Mouse (Mus musculus) large intestine, adult 2 months (tissue): ENCODE results near the gene Tmem135. TPM values are rescaled to one million over a fixed set of nuclear protein-coding genes. Genes with fewer than 3 reads are reported as not detected.

Experiments used
- DNase-seq: peaks from one replicate; pipeline ENCODE4 v3.0.0-alpha.2; 2012; ENCODE audit warnings: low read depth, low spot score
- WGBS: fragments of 180-500 bp; shearing (Covaris S2); methylation state at CpG from one replicate; pipeline ENCODE4 v1.1.7; 2018; 5-methylcytosine and 5-hydroxymethylcytosine counted together
- polyA plus RNA-seq: library from polyadenylated mRNA; depleted of rRNA; stranded (reverse); fragments of >200 nt; gene quantifications from 2 replicates; pipeline ENCODE4 v1.2.3, GENCODE M21; 2012

Gene Tmem135
- polyA plus RNA-seq, 1 experiment = 7.5 TPM

- WGBS = 54% methylated on average over 3 of the region's 3 CpGs
- DNase-seq = no peak
Measured at GRCm38 (mm10) chr7:89418917-89419679, 15.1 kb upstream of the Tmem135 start.

DNA sequence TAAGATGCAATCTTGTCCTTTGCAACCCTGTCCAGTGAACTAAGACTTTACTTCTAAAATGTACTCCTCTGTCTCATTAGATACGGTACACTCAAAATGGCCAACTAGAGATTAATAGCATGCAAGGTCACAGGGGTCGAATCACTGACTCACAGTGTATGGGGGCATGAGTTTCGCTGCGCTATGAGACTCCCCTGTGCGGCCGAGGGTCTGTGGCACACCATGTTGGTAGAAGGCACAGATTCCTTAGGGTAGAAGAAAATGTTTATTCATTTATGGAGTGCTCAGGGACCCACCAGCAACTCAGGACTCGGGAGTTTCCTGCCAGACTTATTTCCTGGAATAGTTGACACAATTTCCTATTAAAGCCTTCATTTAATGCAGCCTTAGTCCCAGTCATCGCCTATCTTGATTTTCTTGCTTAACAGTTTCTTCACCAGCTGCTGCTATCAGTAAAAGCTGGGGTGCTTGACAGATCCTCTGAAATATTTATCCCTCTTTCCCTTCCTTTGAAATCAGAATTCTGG is 14.2 kb upstream of the Tmem135 start:
- 74% methylated on average over 8 of the region's 8 CpGs for WGBS

DNA sequence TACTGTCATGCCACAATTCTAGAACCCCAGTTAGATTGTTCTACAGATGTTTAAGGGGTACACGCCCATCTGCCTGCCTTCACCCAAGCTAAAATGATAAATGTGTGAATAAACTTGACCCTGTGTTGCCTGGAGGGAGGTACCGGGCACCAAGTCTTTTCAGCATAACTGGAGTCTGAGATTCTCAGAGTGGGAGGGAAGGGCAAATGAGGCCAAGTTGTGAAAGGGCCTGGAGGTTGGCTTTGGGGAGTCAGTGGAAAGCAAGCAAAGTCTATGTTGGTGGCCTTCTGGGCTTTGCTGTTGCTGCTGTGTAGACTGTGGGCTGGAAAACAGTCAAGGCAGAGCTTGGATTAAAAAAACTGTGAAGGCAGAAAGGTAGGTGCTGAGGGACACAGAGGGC is 13.7 kb upstream of the Tmem135 start:
- WGBS = 84% methylated on average over 2 of the region's 2 CpGs
- DNase-seq = no peak

More for the DNA sequence above, 14.2 kb upstream of the Tmem135 start:
- no peak for DNase-seq

- WGBS = 82% methylated on average over 4 of the region's 4 CpGs
- no peak for DNase-seq
Measured at GRCm38 (mm10) chr7:89416027-89416426, 12.0 kb upstream of the Tmem135 start.

DNA sequence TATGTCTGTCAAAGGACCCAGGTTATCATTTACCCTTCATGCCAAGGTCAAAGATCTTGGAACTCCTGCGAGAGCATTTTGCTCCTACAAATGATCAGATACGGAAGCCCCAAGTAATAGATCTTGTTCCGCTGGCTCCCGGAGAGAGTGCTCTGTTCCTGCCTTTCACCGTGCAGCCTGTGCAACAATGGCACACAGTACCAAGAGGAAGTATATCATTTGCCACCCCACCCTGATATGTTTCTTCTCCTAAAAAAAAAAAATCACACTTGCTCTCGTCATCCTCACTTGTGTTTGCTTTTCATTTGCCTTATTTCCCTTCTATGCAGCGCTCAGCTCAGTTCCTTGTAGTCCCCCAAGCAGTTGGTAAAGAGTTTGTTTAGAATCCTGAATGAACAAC is 8.1 kb upstream of the Tmem135 start:
- 40% methylated on average over 7 of the region's 7 CpGs for WGBS
- DNase-seq = no peak

- DNase-seq = no peak
- WGBS = 21% methylated on average over 3 of the region's 3 CpGs
Measured at GRCm38 (mm10) chr7:89411346-89411745, 7.3 kb upstream of the Tmem135 start.

DNA sequence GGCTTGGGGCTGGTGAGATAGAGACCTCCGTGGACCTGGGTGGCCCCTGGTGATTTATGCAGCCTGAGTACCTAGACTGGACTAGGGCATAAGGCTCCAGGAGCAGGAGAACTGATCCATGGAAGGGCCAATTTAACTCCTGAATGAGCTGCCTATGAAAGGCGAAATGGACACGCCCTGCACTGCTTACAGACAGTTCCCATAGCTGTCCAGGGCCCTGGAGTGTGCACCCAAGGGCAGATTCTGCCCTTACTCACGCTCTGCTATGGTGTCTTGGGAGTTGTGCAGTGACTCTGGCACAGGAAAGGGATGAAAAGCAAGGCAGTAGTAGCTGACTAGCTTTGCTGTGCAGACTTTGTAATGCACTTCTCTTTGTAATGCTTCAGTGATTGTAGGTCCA is 6.3 kb upstream of the Tmem135 start:
- DNase-seq = no peak
- WGBS = 50% methylated on average over 4 of the region's 4 CpGs

DNA sequence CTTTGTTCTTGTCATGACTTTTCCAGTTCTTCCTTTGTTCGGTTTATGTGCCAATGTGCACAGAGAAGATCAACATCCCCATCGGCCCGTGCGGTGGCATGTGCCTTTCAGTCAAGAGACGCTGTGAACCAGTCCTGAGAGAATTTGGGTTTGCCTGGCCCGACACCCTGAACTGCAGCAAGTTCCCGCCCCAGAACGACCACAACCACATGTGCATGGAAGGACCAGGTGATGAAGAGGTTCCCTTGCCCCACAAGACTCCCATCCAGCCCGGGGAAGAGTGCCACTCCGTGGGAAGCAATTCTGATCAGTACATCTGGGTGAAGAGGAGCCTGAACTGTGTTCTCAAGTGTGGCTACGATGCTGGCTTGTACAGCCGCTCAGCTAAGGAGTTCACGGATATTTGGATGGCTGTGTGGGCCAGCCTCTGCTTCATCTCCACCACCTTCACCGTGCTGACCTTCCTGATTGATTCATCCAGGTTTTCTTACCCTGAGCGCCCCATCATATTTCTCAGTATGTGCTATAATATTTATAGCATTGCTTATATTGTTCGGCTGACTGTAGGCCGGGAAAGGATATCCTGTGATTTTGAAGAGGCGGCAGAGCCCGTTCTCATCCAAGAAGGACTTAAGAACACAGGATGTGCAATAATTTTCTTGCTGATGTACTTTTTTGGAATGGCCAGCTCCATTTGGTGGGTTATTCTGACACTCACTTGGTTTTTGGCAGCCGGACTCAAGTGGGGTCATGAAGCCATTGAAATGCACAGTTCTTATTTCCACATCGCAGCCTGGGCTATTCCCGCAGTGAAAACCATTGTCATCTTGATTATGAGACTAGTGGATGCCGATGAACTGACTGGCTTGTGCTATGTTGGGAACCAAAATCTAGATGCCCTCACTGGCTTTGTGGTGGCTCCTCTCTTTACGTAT is 3.3 kb upstream of the Tmem135 start:
- 86% methylated on average over 24 of the region's 24 CpGs for WGBS
- no peak for DNase-seq

DNA sequence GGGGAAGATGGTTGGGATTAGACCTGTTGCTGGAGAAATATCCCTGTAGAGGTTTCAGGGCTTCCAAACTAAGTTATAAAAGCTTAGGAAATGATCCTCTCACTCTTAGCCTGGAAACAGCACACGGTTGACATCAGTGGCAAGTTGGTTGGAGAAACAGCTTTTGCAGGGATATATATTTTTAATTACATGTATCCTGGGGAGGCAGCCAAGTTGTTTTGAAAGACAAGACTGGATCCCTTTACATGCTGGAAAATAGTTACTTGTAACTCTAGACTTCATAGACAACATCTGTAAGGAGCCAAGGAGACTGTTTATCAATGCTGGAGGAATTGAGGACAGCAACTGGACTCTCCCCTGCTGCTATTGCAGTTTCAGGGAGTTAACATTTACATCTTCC is 2.0 kb upstream of the Tmem135 start:
- no peak for DNase-seq
- WGBS = 31% methylated on average over 1 of the region's 1 CpGs

DNA sequence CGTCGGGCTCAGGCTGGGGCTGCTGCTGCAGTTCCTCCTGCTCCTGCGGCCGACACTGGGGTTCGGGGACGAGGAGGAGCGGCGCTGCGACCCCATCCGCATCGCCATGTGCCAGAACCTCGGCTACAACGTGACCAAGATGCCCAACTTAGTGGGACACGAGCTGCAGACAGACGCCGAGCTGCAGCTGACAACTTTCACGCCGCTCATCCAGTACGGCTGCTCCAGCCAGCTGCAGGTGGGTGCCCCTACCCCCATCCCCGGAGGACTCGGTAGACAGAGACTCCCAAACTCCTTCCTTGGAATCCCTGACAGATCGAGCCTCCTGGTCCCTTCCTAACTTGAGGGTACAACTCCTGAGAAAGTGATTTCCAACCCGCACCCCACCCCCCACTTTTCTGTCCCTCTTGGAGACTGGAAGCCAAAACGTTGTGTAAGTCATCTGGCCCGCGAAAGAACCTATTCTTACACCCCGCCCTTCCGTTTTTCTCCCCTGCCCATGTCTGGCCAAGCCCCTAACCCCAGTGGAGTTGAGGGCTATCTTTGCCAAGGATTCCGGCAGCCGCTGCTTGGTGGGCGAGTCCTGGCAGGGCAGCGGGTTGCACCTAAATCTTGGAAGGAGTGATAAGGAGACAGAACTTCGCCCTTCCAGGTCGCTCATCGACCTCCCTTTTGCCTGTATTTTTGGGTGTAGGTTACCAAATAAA is 865 bp upstream of the Tmem135 start:
- WGBS = 1% methylated on average over 35 of the region's 35 CpGs
- DNase-seq = no peak

DNA sequence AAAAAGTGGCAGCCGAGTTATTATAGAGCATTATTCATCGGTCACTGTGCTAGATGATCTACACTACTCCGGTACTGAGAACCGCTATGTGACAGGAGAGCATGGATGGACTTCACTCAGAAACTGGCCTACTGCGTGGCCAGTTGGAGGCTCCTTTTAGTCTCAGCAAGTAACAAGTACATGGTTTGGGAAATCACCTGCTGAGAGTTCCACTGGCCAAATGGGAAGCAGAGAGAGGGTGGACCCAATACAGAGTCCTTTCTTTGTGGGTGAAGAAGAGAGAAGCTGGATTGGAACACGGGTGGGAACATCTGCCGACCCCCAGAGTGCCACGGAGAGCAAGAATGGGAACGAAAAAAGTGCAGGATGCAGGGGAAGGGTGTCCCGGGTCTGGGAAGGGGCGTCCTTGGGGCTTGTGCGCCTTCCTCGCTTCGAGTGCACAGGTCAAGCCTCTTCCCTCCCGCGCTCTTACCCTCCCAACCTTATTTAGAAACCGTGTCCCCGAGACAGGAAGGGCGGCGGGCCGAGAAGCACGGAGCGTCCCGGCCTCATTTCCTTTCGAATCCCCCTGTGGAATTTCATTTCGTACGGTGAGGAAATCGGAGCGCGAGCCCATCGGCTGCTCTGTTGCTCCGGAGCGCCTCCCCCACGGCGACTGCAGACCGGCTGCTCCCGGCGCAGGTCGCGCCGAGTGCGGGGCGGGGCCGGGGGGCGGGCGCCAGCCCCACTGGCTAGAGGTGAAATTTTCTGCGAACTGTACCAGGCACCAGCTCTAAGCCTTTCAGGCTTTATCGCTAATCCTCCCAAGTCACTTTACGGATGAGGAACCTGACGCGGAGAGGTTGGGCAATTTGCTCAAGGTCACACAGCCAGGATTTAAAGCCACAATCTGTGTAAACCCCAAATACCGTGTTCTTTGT is 709 bp downstream of the Tmem135 start:
- 7% methylated on average over 52 of the region's 52 CpGs for WGBS
- no peak for DNase-seq

GRCm38 (mm10) chr7:89401936-89402335 is 2.1 kb downstream of the Tmem135 start:
- DNase-seq = no peak
- 51% methylated on average over 3 of the region's 3 CpGs for WGBS

GRCm38 (mm10) chr7:89401136-89401858 is 2.7 kb downstream of the Tmem135 start:
- WGBS = 94% methylated on average over 11 of the region's 11 CpGs
- no peak for DNase-seq

- 97% methylated on average over 2 of the region's 2 CpGs for WGBS
- DNase-seq = no peak
Measured at GRCm38 (mm10) chr7:89400721-89401120, 3.3 kb downstream of the Tmem135 start.

GRCm38 (mm10) chr7:89397837-89398534 is 6.0 kb downstream of the Tmem135 start:
- DNase-seq = no peak
- WGBS = 33% methylated on average over 3 of the region's 3 CpGs

- WGBS = 93% methylated on average over 8 of the region's 8 CpGs
Measured at GRCm38 (mm10) chr7:89396386-89396785, 7.6 kb downstream of the Tmem135 start.

DNA sequence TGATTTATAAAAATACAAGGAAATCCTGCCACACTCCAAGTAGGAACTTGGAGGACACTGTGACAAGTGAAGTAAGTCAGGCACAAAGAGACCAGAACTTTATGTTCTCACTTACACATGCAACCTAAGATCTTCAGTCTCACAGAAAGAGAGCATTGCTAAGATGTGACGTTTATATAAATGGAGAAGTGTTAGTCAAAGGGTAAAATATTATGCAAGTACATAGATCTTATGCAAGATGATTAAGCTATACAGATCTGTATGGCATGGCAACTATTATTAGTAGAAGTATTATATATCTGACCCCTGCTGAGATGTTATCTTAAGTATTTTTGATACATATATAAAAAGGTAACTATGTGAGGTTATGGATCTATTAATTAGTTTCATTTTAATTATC is 8.6 kb downstream of the Tmem135 start:
- 82% methylated on average over 1 of the region's 1 CpGs for WGBS
- no peak for DNase-seq

More at GRCm38 (mm10) chr7:89396386-89396785, 7.6 kb downstream of the Tmem135 start:
- DNase-seq = no peak

- DNase-seq = no peak
- 99% methylated on average over 1 of the region's 1 CpGs for WGBS
Measured at GRCm38 (mm10) chr7:89392825-89393224, 11.2 kb downstream of the Tmem135 start.
